Mouse (Mus musculus) ES-E14 (cell line): ENCODE results near the gene Adam22.

ENCODE experiments used
- CHD2 ChIP-seq: IDR thresholded peaks from 2 replicates; pipeline ENCODE4 v1.6.1; 2014; ENCODE audit warnings: mild to moderate bottlenecking, low read depth, low read length, inconsistent platforms
- HCFC1 ChIP-seq: IDR thresholded peaks from 2 replicates; pipeline ENCODE4 v1.6.1; 2012; ENCODE audit warnings: low read length, inconsistent platforms, borderline replicate concordance; ENCODE audit not compliant: insufficient read depth
- MAFK ChIP-seq: IDR thresholded peaks from 2 replicates; pipeline ENCODE4 v1.6.1; 2014; ENCODE audit warnings: mild to moderate bottlenecking, low read depth, low read length, inconsistent platforms; ENCODE audit not compliant: insufficient read depth
- ZC3H11A ChIP-seq: IDR thresholded peaks from 2 replicates; pipeline ENCODE4 v1.6.1; 2012; ENCODE audit warnings: low read depth, mild to moderate bottlenecking, inconsistent platforms, low read length, borderline replicate concordance
- ZNF384 ChIP-seq: IDR thresholded peaks from 2 replicates; pipeline ENCODE4 v1.6.1; 2012; ENCODE audit warnings: low read depth, low read length, inconsistent platforms

- TF ChIP-seq ZC3H11A, result no peak
- TF ChIP-seq HCFC1, result no peak
- TF ChIP-seq CHD2, result no peak
- no peak for TF ChIP-seq MAFK
- TF ChIP-seq ZNF384, result no peak
Observed at GRCm38 (mm10) chr5:8120926-8121325, 247.0 kb downstream of the Adam22 start.
